Mouse (Mus musculus) liver, postnatal 0 days (tissue): ENCODE data around the gene Vps33b. TPM values are rescaled to one million over a fixed set of nuclear protein-coding genes. Genes with fewer than 3 reads are reported as not detected.

ENCODE experiments used
- ATAC-seq: fragments of 200-750 bp; cut with Nextera tagmentation; 2 replicates; pipeline ENCODE4 v1.8.0; 2017; ENCODE audit warnings: mild to moderate bottlenecking, moderate library complexity
- DNase-seq: peaks from one replicate; pipeline ENCODE4 v3.0.0-alpha.2; 2016
- H3K27ac ChIP-seq: fragments of 300-500 bp; sonication (generic); 2 replicates; pipeline ENCODE4 v1.5.1; 2014; ENCODE audit warnings: antibody characterized with exemption, moderate library complexity, mild to moderate bottlenecking, low read depth
- H3K27me3 ChIP-seq: fragments of 300-500 bp; sonication (generic); 2 replicates; pipeline ENCODE4 v1.6.1; 2014; ENCODE audit warnings: low read length, control low read depth, mixed read lengths; ENCODE audit not compliant: insufficient read depth
- H3K36me3 ChIP-seq: fragments of 300-500 bp; sonication (generic); replicated peaks from 2 replicates; pipeline ENCODE4 v1.6.1; 2014; ENCODE audit warnings: mild to moderate bottlenecking, control low read depth, low read length, moderate library complexity, mixed read lengths; ENCODE audit not compliant: insufficient read depth
- H3K4me1 ChIP-seq: fragments of 300-500 bp; sonication (generic); 2 replicates; pipeline ENCODE4 v1.6.1; 2014; ENCODE audit warnings: antibody characterized with exemption, mild to moderate bottlenecking, control low read depth; ENCODE audit not compliant: insufficient read depth
- H3K4me2 ChIP-seq: fragments of 300-500 bp; sonication (generic); 2 replicates; pipeline ENCODE4 v1.6.1; 2014; ENCODE audit warnings: low read depth, mild to moderate bottlenecking, low read length, moderate library complexity, mixed read lengths
- H3K4me3 ChIP-seq: fragments of 300-500 bp; sonication (generic); 2 replicates; pipeline ENCODE4 v1.5.1; 2014; ENCODE audit warnings: low read depth, low read length
- H3K9ac ChIP-seq: fragments of 300-500 bp; sonication (generic); replicated peaks from 2 replicates; pipeline ENCODE4 v1.6.1; 2014; ENCODE audit warnings: mild to moderate bottlenecking, moderate library complexity
- H3K9me3 ChIP-seq: fragments of 300-500 bp; sonication (generic); 2 replicates; pipeline ENCODE4 v1.6.1; 2016; ENCODE audit warnings: mild to moderate bottlenecking, control low read depth, low read length, mixed read lengths
- CTCF ChIP-seq: sonication (generic); IDR thresholded peaks from 2 replicates; pipeline ENCODE4 v1.5.1; 2016; ENCODE audit warnings: antibody characterized with exemption, low read depth
- EP300 ChIP-seq: IDR thresholded peaks from 2 replicates; pipeline ENCODE4 v1.6.1; 2016; ENCODE audit warnings: antibody characterized with exemption, low read depth, mild to moderate bottlenecking
- WGBS: fragments of 180-500 bp; shearing (Covaris S2); extraction: QIAGEN DNeasy Blood & Tissue Kit; methylation state at CpG from one replicate; pipeline ENCODE4 v1.1.7; 2014; ENCODE audit not compliant: insufficient replicate concordance; 5-methylcytosine and 5-hydroxymethylcytosine counted together
- polyA plus RNA-seq: library from polyadenylated mRNA; unstranded; fragments of >200 nt; fragmentation: Nextera tagmentation; extraction: Ambion mirVana; gene quantifications from 2 replicates; pipeline ENCODE4 v1.2.1, GENCODE M21; 2015

Vps33b gene
- polyA plus RNA-seq, 1 experiment from 2014 or later: 2.5 TPM

DNA sequence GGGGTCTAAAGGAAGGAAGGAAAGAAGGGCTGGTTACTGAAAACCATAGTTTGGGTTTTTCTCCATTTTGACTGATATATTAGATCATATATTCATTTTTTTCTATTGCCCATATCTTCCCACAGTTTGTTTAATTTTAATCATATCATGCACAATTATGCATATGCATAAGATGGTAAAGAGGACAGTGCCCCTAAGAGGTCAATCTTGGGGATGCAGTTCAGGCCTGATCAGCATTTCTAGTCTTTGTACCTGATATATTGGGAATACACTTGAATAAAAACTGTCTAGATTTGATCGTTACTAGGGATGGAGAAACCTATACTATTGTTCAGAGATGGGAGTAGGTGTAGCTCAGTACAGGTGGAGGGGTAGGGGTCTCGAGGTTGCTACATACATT, 11.5 kb downstream of the Vps33b start:
- H3K36me3 ChIP-seq: peaks cover 69% of the 10 kb centered on the region

DNA sequence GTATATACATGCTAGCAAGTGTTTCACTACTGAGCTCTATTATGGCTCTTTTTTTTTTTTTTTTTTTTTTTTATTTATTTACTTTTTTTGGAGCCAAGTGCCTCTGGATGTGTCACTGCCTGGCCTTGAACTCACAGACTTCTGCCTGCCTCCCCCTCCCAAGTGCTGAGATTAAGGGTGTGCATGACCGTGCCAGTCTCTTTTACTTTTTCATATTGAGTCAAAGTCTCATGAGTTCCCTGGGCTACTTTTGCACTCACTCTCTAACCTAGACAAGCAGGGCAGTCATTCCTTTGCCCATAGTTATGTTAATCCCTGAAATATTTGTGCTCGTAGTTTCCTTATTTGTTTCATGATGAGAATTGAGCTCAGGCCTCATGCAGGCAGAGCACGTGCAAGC, 12.2 kb downstream of the Vps33b start:
- TF ChIP-seq CTCF: no peak
- no peak for TF ChIP-seq EP300
- no peak overlapping the region for H3K9ac ChIP-seq
- no peak overlapping the region for H3K27ac ChIP-seq
- H3K4me3 ChIP-seq: no peak overlapping the region
- ATAC-seq: no peak
- H3K9me3 ChIP-seq: no peaks in the 10 kb centered on the region
- peaks cover 68% of the 10 kb centered on the region for H3K36me3 ChIP-seq
- no peaks in the 10 kb centered on the region for H3K27me3 ChIP-seq
- 82% methylated on average over 3 of the region's 3 CpGs for WGBS
- peaks cover 6% of the 10 kb centered on the region for H3K4me1 ChIP-seq
- no peak overlapping the region for H3K4me2 ChIP-seq
- no peak for DNase-seq

More for the DNA sequence above, 11.5 kb downstream of the Vps33b start:
- H3K4me2 ChIP-seq: no peak overlapping the region
- no peaks in the 10 kb centered on the region for H3K27me3 ChIP-seq
- TF ChIP-seq EP300: no peak
- peak; percentile 51 for TF ChIP-seq CTCF
- no peak overlapping the region for H3K27ac ChIP-seq
- ATAC-seq (no peak), DNase-seq (no peak)
- 75% methylated on average over 2 of the region's 2 CpGs for WGBS
- H3K9me3 ChIP-seq: no peaks in the 10 kb centered on the region
- no peak overlapping the region for H3K4me3 ChIP-seq
- H3K4me1 ChIP-seq: peaks cover 6% of the 10 kb centered on the region
- H3K9ac ChIP-seq: no peak overlapping the region

DNA sequence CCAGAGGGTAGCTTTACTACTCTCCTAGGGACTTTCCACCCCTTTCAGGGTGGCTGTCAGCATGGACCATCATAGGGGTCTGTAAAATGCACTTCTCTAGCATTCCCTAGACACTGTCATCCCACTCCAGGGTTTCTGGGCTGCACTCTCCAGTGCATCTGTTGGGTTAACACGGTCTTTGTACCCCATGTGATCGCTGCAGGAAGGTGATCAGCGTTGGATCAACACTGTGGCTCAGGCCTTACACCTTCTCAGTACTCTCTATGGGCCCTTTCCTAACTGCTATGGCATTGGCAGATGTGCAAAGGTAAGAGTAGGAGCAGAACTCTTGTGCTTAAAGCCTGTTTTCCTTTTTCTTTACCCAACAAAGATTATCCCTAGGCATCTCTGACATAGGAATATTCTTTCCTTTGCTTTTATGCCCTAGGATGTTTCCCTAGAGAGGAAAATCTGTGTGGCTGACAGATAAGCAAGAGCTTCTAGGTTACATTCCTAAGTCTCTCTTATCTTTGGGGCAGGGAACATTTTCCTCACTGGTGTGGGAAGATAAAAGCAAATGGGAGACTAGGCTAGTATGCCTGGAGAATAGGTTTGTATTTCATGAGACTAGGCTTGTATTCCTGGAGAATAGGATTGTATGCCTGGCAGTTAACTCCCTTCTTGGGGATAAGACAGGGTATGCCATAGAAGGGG, 13.9 kb downstream of the Vps33b start:
- Histone ChIP-seq H3K27me3 (no peaks in the 10 kb centered on the region), H3K4me2 (no peak overlapping the region), H3K4me3 (no peak overlapping the region), H3K27ac (0 out of 2 replicates have a peak overlapping the region, but pooled peaks have one; percentile 11), H3K4me1 (peaks cover 6% of the 10 kb centered on the region), H3K9ac (0 out of 2 replicates have a peak overlapping the region, but pooled peaks have one; percentile 41), H3K36me3 (peaks cover 69% of the 10 kb centered on the region), H3K9me3 (no peaks in the 10 kb centered on the region)
- DNase-seq (no peak), ATAC-seq (peak; percentile 87)
- WGBS: 54% methylated on average over 3 of the region's 3 CpGs
- peak; percentile 33; the same call in 1 of the 2 replicates for TF ChIP-seq EP300
- TF ChIP-seq CTCF: no peak

DNA sequence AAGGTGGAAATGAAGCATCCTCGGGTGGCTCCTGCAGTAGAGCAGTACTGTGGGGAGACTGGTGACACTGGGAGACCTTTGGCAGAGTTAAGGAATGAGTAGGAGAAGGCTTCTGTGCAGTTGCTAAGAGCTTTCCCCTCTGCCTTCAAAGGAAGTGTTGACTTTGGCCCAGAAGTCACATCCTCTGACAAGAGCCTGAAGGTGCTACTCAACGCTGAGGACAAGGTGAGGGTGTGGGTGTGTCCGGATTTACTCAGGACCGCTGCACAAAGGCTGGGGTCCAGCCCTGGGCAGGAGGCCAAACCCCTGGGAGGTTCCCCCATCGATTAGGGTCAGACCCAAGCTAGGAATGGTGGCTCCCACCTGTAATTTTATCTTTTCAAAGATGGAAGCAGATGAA, 14.9 kb downstream of the Vps33b start:
- H3K36me3 ChIP-seq: peaks cover 61% of the 10 kb centered on the region
- H3K9ac ChIP-seq: no peak overlapping the region
- no peaks in the 10 kb centered on the region for H3K27me3 ChIP-seq
- no peak overlapping the region for H3K4me2 ChIP-seq
- ATAC-seq (no peak), DNase-seq (no peak)
- TF ChIP-seq EP300 (no peak), CTCF (no peak)
- no peak overlapping the region for H3K27ac ChIP-seq
- WGBS: 84% methylated on average over 5 of the region's 5 CpGs
- H3K9me3 ChIP-seq: no peaks in the 10 kb centered on the region
- H3K4me1 ChIP-seq: peaks cover 6% of the 10 kb centered on the region
- H3K4me3 ChIP-seq: no peak overlapping the region

DNA sequence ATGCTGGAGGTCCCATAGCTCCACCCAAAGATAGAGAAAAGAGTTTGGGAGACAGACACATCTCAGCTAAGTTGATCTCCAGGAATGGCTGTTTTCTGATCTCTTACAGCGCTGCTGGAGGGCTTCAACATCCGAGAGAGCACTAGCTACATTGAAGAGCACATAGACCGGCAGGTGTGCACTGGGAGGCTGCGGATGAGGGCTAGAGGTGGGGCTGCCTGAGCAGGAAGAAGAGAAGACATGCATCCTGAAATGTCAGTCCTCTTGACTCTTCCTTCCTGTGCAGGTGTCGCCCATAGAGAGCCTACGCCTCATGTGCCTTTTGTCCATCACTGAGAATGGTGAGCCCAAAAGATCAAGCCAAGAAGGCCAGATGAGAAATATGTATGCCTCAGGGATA, 16.3 kb downstream of the Vps33b start:
- Histone ChIP-seq H3K27me3 (no peaks in the 10 kb centered on the region), H3K4me3 (no peak overlapping the region), H3K9me3 (no peaks in the 10 kb centered on the region), H3K4me1 (peaks cover 6% of the 10 kb centered on the region), H3K4me2 (no peak overlapping the region), H3K9ac (no peak overlapping the region), H3K36me3 (peaks cover 60% of the 10 kb centered on the region), H3K27ac (no peak overlapping the region)
- no peak for TF ChIP-seq EP300
- TF ChIP-seq CTCF: no peak
- no peak for DNase-seq
- WGBS: 92% methylated on average over 6 of the region's 6 CpGs
- no peak for ATAC-seq

DNA sequence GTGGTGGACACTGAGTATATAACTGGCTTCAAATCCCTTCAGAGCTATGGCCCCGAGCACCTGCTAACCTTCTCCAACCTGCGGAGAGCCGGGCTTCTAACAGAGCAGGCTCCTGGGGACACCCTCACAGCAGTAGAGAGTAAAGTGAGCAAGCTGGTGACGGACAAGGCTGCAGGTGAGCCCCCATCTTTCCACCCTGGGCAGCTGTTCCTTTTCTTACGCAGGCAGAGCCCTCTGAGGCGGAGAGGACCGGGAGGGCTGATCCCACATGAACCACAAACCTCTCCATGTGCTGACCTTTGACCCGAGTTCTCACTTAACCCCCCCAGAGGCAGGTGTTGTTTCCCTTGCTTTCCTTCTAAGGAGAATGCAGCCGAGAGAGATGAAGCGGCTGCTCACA, 18.3 kb downstream of the Vps33b start:
- Histone ChIP-seq H3K4me2 (no peak overlapping the region), H3K27ac (no peak overlapping the region), H3K27me3 (no peaks in the 10 kb centered on the region), H3K9ac (no peak overlapping the region), H3K36me3 (peaks cover 57% of the 10 kb centered on the region), H3K4me1 (peaks cover 6% of the 10 kb centered on the region), H3K4me3 (no peak overlapping the region), H3K9me3 (no peaks in the 10 kb centered on the region)
- DNase-seq (no peak), ATAC-seq (no peak)
- TF ChIP-seq EP300 (no peak), CTCF (no peak)
- WGBS: 78% methylated on average over 10 of the region's 10 CpGs
